Mouse (Mus musculus): Measurements from ENCODE around the gene Sfmbt2. TPM values are rescaled to one million over a fixed set of nuclear protein-coding genes. Genes with fewer than 3 reads are reported as not detected.
A peak's percentile ranks its signal among the peaks of the same experiment; 100 is the strongest.

Gene Sfmbt2
- polyA plus RNA-seq, 1 experiment = 1.2 TPM

GRCm38 (mm10) chr2:10372321-10372723 lies 2.0 kb downstream of the Sfmbt2 start:
- no peak for DNase-seq (ENCODE audit: low read depth)

GRCm38 (mm10) chr2:10372776-10373507 lies 2.6 kb downstream of the Sfmbt2 start:
- no peak for DNase-seq (ENCODE audit: low read depth)

GRCm38 (mm10) chr2:10373508-10374206 lies 3.3 kb downstream of the Sfmbt2 start:
- no peak for DNase-seq (ENCODE audit: low read depth)

- no peak for DNase-seq (ENCODE audit: low read depth)
These were observed 4.1 kb downstream of the Sfmbt2 start for GRCm38 (mm10) chr2:10374207-10375023.

- no peak for DNase-seq (ENCODE audit: low read depth)
These were observed 4.7 kb downstream of the Sfmbt2 start for GRCm38 (mm10) chr2:10375024-10375372.

GRCm38 (mm10) chr2:10389988-10390387 lies 19.7 kb downstream of the Sfmbt2 start:
- no peak for DNase-seq (ENCODE audit: low read depth)

- no peak for DNase-seq (ENCODE audit: low read depth)
These were observed 20.5 kb downstream of the Sfmbt2 start for GRCm38 (mm10) chr2:10390791-10391190.

GRCm38 (mm10) chr2:10395143-10395542 lies 24.8 kb downstream of the Sfmbt2 start:
- DNase-seq (ENCODE audit: low read depth) = no peak

- DNase-seq (ENCODE audit: low read depth) = no peak
These were observed 27.5 kb downstream of the Sfmbt2 start for GRCm38 (mm10) chr2:10397790-10398189.

- DNase-seq (ENCODE audit: low read depth) = no peak
These were observed 35.8 kb downstream of the Sfmbt2 start for GRCm38 (mm10) chr2:10406151-10406550.

GRCm38 (mm10) chr2:10409422-10409821 lies 39.1 kb downstream of the Sfmbt2 start:
- no peak for DNase-seq (ENCODE audit: low read depth)

- no peak for DNase-seq (ENCODE audit: low read depth)
These were observed 39.8 kb downstream of the Sfmbt2 start for GRCm38 (mm10) chr2:10410069-10410468.

- no peak for DNase-seq (ENCODE audit: low read depth)
These were observed 50.7 kb downstream of the Sfmbt2 start for GRCm38 (mm10) chr2:10420944-10421420.

GRCm38 (mm10) chr2:10437290-10437689 lies 67.0 kb downstream of the Sfmbt2 start:
- DNase-seq (ENCODE audit: low read depth) = no peak

GRCm38 (mm10) chr2:10441811-10442210 lies 71.5 kb downstream of the Sfmbt2 start:
- peak; percentile 62 for DNase-seq (ENCODE audit: low read depth)

GRCm38 (mm10) chr2:10453577-10453976 lies 83.3 kb downstream of the Sfmbt2 start:
- no peak for DNase-seq (ENCODE audit: low read depth)

GRCm38 (mm10) chr2:10458309-10458708 lies 88.0 kb downstream of the Sfmbt2 start:
- no peak for DNase-seq (ENCODE audit: low read depth)

GRCm38 (mm10) chr2:10516516-10516915 lies 146.2 kb downstream of the Sfmbt2 start:
- no peak for DNase-seq (ENCODE audit: low read depth)

GRCm38 (mm10) chr2:10521719-10522415 lies 151.6 kb downstream of the Sfmbt2 start:
- DNase-seq (ENCODE audit: low read depth) = no peak

- no peak for DNase-seq (ENCODE audit: low read depth)
These were observed 155.3 kb downstream of the Sfmbt2 start for GRCm38 (mm10) chr2:10525622-10526021.

GRCm38 (mm10) chr2:10541762-10542161 lies 171.5 kb downstream of the Sfmbt2 start:
- no peak for DNase-seq (ENCODE audit: low read depth)

GRCm38 (mm10) chr2:10542388-10542787 lies 172.1 kb downstream of the Sfmbt2 start:
- DNase-seq (ENCODE audit: low read depth) = no peak
